Mouse (Mus musculus) midbrain, embryonic 16.5 days (tissue): ENCODE measurements at regions not wholly inside any gene's neighbourhood (a gene's known extent, or its start where the extent isn't known, plus 50 kb on each side); places are given as distances from the start of the nearest gene placed in this dataset.

Experiments used
- ATAC-seq: fragments of 200-750 bp; cut with Nextera tagmentation; 2 replicates; pipeline ENCODE4 v1.8.0; 2017; ENCODE audit warnings: moderate TSS enrichment
- H3K27ac ChIP-seq: fragments of 300-500 bp; sonication (generic); 2 replicates; pipeline ENCODE4 v1.5.1; 2014; ENCODE audit warnings: mild to moderate bottlenecking, low read length, mixed read lengths
- H3K27me3 ChIP-seq: fragments of 300-500 bp; sonication (generic); 2 replicates; pipeline ENCODE4 v1.6.1; 2014; ENCODE audit warnings: low read depth, low read length, mixed read lengths; ENCODE audit not compliant: control insufficient read depth, insufficient read depth
- H3K36me3 ChIP-seq: fragments of 300-500 bp; sonication (generic); 2 replicates; pipeline ENCODE4 v1.6.1; 2014; ENCODE audit warnings: mild to moderate bottlenecking, low read length, moderate library complexity, mixed read lengths; ENCODE audit not compliant: control insufficient read depth, insufficient read depth
- H3K4me1 ChIP-seq: fragments of 300-500 bp; sonication (generic); 2 replicates; pipeline ENCODE4 v1.6.1; 2014; ENCODE audit warnings: mild to moderate bottlenecking, low read length, mixed read lengths; ENCODE audit not compliant: control insufficient read depth, insufficient read depth
- H3K4me2 ChIP-seq: fragments of 300-500 bp; sonication (generic); 2 replicates; pipeline ENCODE4 v1.6.1; 2014; ENCODE audit warnings: mild to moderate bottlenecking, low read length, mixed read lengths
- H3K4me3 ChIP-seq: fragments of 300-500 bp; sonication (generic); 2 replicates; pipeline ENCODE4 v1.5.1; 2014; ENCODE audit warnings: low read depth, mild to moderate bottlenecking, low read length, moderate library complexity, mixed read lengths
- H3K9ac ChIP-seq: fragments of 300-500 bp; sonication (generic); 2 replicates; pipeline ENCODE4 v1.6.1; 2014; ENCODE audit warnings: low read depth, low read length, mixed read lengths
- H3K9me3 ChIP-seq: fragments of 300-500 bp; sonication (generic); replicated peaks from 2 replicates; pipeline ENCODE4 v1.6.1; 2014; ENCODE audit warnings: mild to moderate bottlenecking, low read length, mixed read lengths; ENCODE audit not compliant: control insufficient read depth, poor library complexity, severe bottlenecking
- WGBS: fragments of 180-500 bp; shearing (Covaris S2); extraction: QIAGEN DNeasy Blood & Tissue Kit; methylation state at CpG from one replicate; pipeline ENCODE4 v1.1.7; 2014; 5-methylcytosine and 5-hydroxymethylcytosine counted together

GRCm38 (mm10) chr10:66177318-66177717 lies 918.6 kb upstream of the Jmjd1c start:
- no peak overlapping the region for H3K27ac ChIP-seq
- H3K36me3 ChIP-seq, result no peaks in the 10 kb centered on the region
- 0 out of 2 replicates have a peak, but pooled peaks have one; percentile 32 for ATAC-seq
- no peak overlapping the region for H3K4me2 ChIP-seq
- no peak overlapping the region for H3K9ac ChIP-seq
- no peaks in the 10 kb centered on the region for H3K27me3 ChIP-seq
- H3K9me3 ChIP-seq, result no peaks in the 10 kb centered on the region
- 43% methylated on average over 3 of the region's 3 CpGs for WGBS
- H3K4me1 ChIP-seq, result no peaks in the 10 kb centered on the region
- no peak overlapping the region for H3K4me3 ChIP-seq

- no peak for ATAC-seq
- no peak overlapping the region for H3K4me2 ChIP-seq
- WGBS, result 81% methylated on average over 2 of the region's 2 CpGs
- no peaks in the 10 kb centered on the region for H3K36me3 ChIP-seq
- no peaks in the 10 kb centered on the region for H3K4me1 ChIP-seq
- no peaks in the 10 kb centered on the region for H3K27me3 ChIP-seq
- H3K4me3 ChIP-seq, result no peak overlapping the region
- H3K27ac ChIP-seq, result no peak overlapping the region
- no peak overlapping the region for H3K9ac ChIP-seq
- no peaks in the 10 kb centered on the region for H3K9me3 ChIP-seq
These were observed 914.7 kb upstream of the Jmjd1c start for GRCm38 (mm10) chr10:66181231-66181630.

GRCm38 (mm10) chr10:66183069-66183468 lies 912.9 kb upstream of the Jmjd1c start:
- H3K4me2 ChIP-seq, result no peak overlapping the region
- no peak for ATAC-seq
- H3K4me3 ChIP-seq, result no peak overlapping the region
- H3K36me3 ChIP-seq, result no peaks in the 10 kb centered on the region
- no peaks in the 10 kb centered on the region for H3K4me1 ChIP-seq
- no peak overlapping the region for H3K27ac ChIP-seq
- WGBS, result 83% methylated on average over 2 of the region's 2 CpGs
- no peaks in the 10 kb centered on the region for H3K9me3 ChIP-seq
- H3K27me3 ChIP-seq, result no peaks in the 10 kb centered on the region
- H3K9ac ChIP-seq, result no peak overlapping the region

- Histone ChIP-seq H3K27ac (no peak overlapping the region), H3K4me2 (no peak overlapping the region), H3K4me1 (no peaks in the 10 kb centered on the region), H3K9me3 (no peaks in the 10 kb centered on the region), H3K4me3 (no peak overlapping the region), H3K36me3 (no peaks in the 10 kb centered on the region), H3K27me3 (no peaks in the 10 kb centered on the region), H3K9ac (no peak overlapping the region)
- 53% methylated on average over 1 of the region's 1 CpGs for WGBS
- ATAC-seq, result peak; percentile 62
These were observed 908.9 kb upstream of the Jmjd1c start for GRCm38 (mm10) chr10:66187038-66187437.

GRCm38 (mm10) chr10:66201115-66201514 lies 894.8 kb upstream of the Jmjd1c start:
- H3K27ac ChIP-seq, result no peak overlapping the region
- no peak for ATAC-seq
- no peak overlapping the region for H3K9ac ChIP-seq
- no peaks in the 10 kb centered on the region for H3K27me3 ChIP-seq
- H3K4me2 ChIP-seq, result no peak overlapping the region
- no peaks in the 10 kb centered on the region for H3K36me3 ChIP-seq
- 21% methylated on average over 4 of the region's 4 CpGs for WGBS
- peaks cover 4% of the 10 kb centered on the region; the same call in 1 of the 2 replicates for H3K4me1 ChIP-seq
- no peaks in the 10 kb centered on the region for H3K9me3 ChIP-seq
- H3K4me3 ChIP-seq, result no peak overlapping the region

GRCm38 (mm10) chr10:66228123-66228522 lies 867.8 kb upstream of the Jmjd1c start:
- ATAC-seq, result no peak
- Histone ChIP-seq H3K9me3 (no peaks in the 10 kb centered on the region), H3K4me1 (no peaks in the 10 kb centered on the region), H3K4me2 (no peak overlapping the region), H3K27ac (no peak overlapping the region), H3K36me3 (no peaks in the 10 kb centered on the region), H3K9ac (no peak overlapping the region), H3K4me3 (no peak overlapping the region), H3K27me3 (no peaks in the 10 kb centered on the region)
- WGBS, result 53% methylated on average over 2 of the region's 2 CpGs

GRCm38 (mm10) chr10:66234370-66234916 lies 861.5 kb upstream of the Jmjd1c start:
- 82% methylated on average over 2 of the region's 2 CpGs for WGBS

GRCm38 (mm10) chr10:66256377-66256776 lies 839.5 kb upstream of the Jmjd1c start:
- Histone ChIP-seq H3K9me3 (no peaks in the 10 kb centered on the region), H3K4me2 (no peak overlapping the region), H3K4me3 (no peak overlapping the region), H3K9ac (no peak overlapping the region), H3K27me3 (no peaks in the 10 kb centered on the region), H3K27ac (no peak overlapping the region), H3K4me1 (no peaks in the 10 kb centered on the region; the same call in 1 of the 2 replicates), H3K36me3 (no peaks in the 10 kb centered on the region)
- 37% methylated on average over 5 of the region's 5 CpGs for WGBS
- no peak for ATAC-seq

More at GRCm38 (mm10) chr10:66234370-66234916, 861.5 kb upstream of the Jmjd1c start:
- no peak overlapping the region for H3K4me2 ChIP-seq
- H3K27me3 ChIP-seq, result no peaks in the 10 kb centered on the region
- H3K9me3 ChIP-seq, result no peaks in the 10 kb centered on the region
- H3K9ac ChIP-seq, result no peak overlapping the region
- H3K4me1 ChIP-seq, result no peaks in the 10 kb centered on the region
- ATAC-seq, result no peak
- H3K36me3 ChIP-seq, result no peaks in the 10 kb centered on the region
- H3K4me3 ChIP-seq, result no peak overlapping the region
- H3K27ac ChIP-seq, result no peak overlapping the region

- no peaks in the 10 kb centered on the region for H3K9me3 ChIP-seq
- 0 out of 2 replicates have a peak overlapping the region, but pooled peaks have one; percentile 17 for H3K27ac ChIP-seq
- WGBS, result 29% methylated on average over 4 of the region's 4 CpGs
- no peaks in the 10 kb centered on the region for H3K36me3 ChIP-seq
- H3K9ac ChIP-seq, result no peak overlapping the region
- H3K4me3 ChIP-seq, result no peak overlapping the region
- peaks cover 11% of the 10 kb centered on the region for H3K4me1 ChIP-seq
- H3K4me2 ChIP-seq, result no peak overlapping the region
- ATAC-seq, result peak; percentile 56; the same call in 1 of the 2 replicates
- no peaks in the 10 kb centered on the region for H3K27me3 ChIP-seq
These were observed 825.2 kb upstream of the Jmjd1c start for GRCm38 (mm10) chr10:66270647-66271270.
